Mouse (Mus musculus) embryo, embryonic 9.5 days (tissue): ENCODE measurements at regions not wholly inside any gene's neighbourhood (a gene's known extent, or its start where the extent isn't known, plus 50 kb on each side); places are given as distances from the start of the nearest gene placed in this dataset.

ENCODE experiments used
- DNase-seq: peaks from one replicate; pipeline ENCODE4 v3.0.0-alpha.2; 2017; ENCODE audit errors: extremely low spot score

GRCm38 (mm10) chr16:90614137-90614536 lies 113.1 kb downstream of the Mis18a start:
- DNase-seq: no peak

- DNase-seq: no peak
These were observed 117.0 kb downstream of the Mis18a start for GRCm38 (mm10) chr16:90610097-90610808.

- DNase-seq: no peak
These were observed 127.8 kb downstream of the Mis18a start for GRCm38 (mm10) chr16:90599329-90599870.

- no peak for DNase-seq
These were observed 128.5 kb downstream of the Mis18a start for GRCm38 (mm10) chr16:90598727-90599126.

GRCm38 (mm10) chr16:90592721-90593481 lies 134.3 kb downstream of the Mis18a start:
- no peak for DNase-seq

- no peak for DNase-seq
These were observed 142.0 kb downstream of the Mis18a start for GRCm38 (mm10) chr16:90585171-90585570.

GRCm38 (mm10) chr16:90580411-90580810 lies 146.8 kb downstream of the Mis18a start:
- no peak for DNase-seq

GRCm38 (mm10) chr16:90571107-90571506 lies 156.1 kb downstream of the Mis18a start:
- DNase-seq: no peak

GRCm38 (mm10) chr16:90569826-90570225 lies 157.4 kb downstream of the Mis18a start:
- no peak for DNase-seq

- no peak for DNase-seq
These were observed 162.0 kb downstream of the Mis18a start for GRCm38 (mm10) chr16:90565182-90565581.

GRCm38 (mm10) chr16:90553120-90553519 lies 167.3 kb downstream of the Hunk start:
- DNase-seq: no peak

- DNase-seq: no peak
These were observed 165.2 kb downstream of the Hunk start for GRCm38 (mm10) chr16:90551041-90551440.

GRCm38 (mm10) chr16:90550058-90550795 lies 164.4 kb downstream of the Hunk start:
- no peak for DNase-seq
